Mouse (Mus musculus): ENCODE measurements at regions not wholly inside any gene's neighbourhood (a gene's known extent, or its start where the extent isn't known, plus 50 kb on each side); places are given as distances from the start of the nearest gene placed in this dataset.
"Not testable (repeated sequence)": the region's sequence is repeated elsewhere in the genome, so short reads cannot be mapped to it uniquely, and the experiment has no call there.

- not testable (repeated sequence) for TF ChIP-seq USF1 (IDR thresholded peaks at IDR 0.05; ENCODE audit: low read depth); MAX (IDR thresholded peaks at IDR 0.05); CTCF (IDR thresholded peaks at IDR 0.05; ENCODE audit: control insufficient read depth, insufficient read depth, insufficient read length)
Measured at GRCm38 (mm10) chr1:154061397-154061796, 139.6 kb upstream of the Zfp648 start.

All from C2C12 (cell line).